Mouse (Mus musculus) heart, postnatal 10 days (tissue): ENCODE data around the gene Padi4. TPM values are rescaled to one million over a fixed set of nuclear protein-coding genes. Genes with fewer than 3 reads are reported as not detected.

Experiments
- DNase-seq, 2 experiments: peaks; one replicate each; pipeline ENCODE4 v3.0.0; 2021
- intact Hi-C: fragments of 180-260 bp; cut with DNase I; formaldehyde crosslinking; loops from one replicate; pipeline ENCODE4 v1.15.1; 2025
- microRNA-seq, 2 experiments: library from miRNA; unstranded; fragments of <30 nt; microRNA quantifications; one replicate each; pipeline ENCODE4 v1.2.0; 2022
- total RNA-seq, 2 experiments: library from RNA; stranded (reverse); gene quantifications; 2 replicates each; pipeline ENCODE4 v1.2.3; 2021

Padi4 gene
- total RNA-seq, 2 experiments from 2014 or later: 0.40 to 0.48 TPM

DNA sequence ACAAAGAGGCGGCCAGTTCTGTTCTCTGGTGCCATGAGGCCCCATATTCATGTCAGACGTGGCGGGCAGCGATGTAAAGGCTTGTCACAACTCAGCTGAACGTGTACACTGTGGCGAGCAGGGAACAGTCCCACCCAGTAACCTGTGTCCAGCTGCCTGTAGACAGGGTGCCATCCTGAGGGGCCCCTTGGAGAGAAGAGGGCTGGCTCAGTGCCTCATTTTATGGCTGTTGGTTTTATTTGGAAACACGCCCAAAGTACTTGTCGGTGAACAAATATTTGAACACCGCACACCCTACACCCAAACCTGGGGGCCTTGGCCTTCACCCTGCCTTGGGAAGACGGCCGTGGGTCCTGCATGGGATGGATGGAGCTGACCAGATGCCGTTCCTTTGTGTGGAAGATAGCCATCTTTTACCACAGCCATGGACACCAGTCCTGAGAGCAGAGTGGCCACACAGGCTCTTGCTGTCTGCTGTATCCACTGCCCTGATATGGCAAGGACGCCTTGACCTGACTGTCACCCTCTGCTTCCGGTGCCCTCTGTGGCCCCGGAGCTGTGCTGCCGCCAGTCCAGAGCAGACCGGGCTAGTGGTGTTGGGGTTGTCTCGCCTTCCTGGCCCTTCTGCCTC, 65.6 kb downstream of the Padi4 start:
- intact Hi-C loops: no loop called here
- DNase-seq: no peak

- intact Hi-C loops: no loop called here
- no peak for DNase-seq
Measured at GRCm38 (mm10) chr4:140707615-140708014, 66.4 kb downstream of the Padi4 start.

DNA sequence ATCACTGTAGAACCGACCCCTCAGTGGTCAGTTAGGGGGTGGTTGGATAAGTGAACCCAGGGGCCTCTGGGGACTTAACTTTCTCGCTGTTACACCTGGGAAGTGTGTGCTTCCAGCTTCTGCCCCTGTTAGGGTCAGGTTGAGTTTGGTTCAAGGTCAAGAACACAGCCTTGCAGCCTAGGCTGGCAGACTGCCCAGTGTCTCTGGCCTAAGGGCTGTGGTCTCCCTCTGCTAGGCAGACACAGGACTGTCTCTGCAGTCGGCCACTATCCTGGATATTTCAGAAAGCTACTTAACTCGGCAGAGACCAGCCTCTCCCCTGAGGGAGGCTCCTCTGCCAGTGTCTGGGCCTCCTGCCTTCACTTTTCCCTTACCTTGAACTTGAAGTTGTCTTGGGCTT, 69.9 kb downstream of the Padi4 start:
- intact Hi-C loops: no loop called here
- DNase-seq: no peak

- intact Hi-C loops: no loop called here
- DNase-seq: no peak
Measured at GRCm38 (mm10) chr4:140703636-140704035, 70.4 kb downstream of the Padi4 start.

- DNase-seq: peak; percentile 88 to 89
- intact Hi-C loops: no loop called here
Measured at GRCm38 (mm10) chr4:140702611-140703327, 71.3 kb downstream of the Padi4 start.

- peak; percentile 35 to 41 for DNase-seq
- intact Hi-C loops: loop anchor here (2.0 kb wide), 1 partner anchor 17 kb away; no protein-coding TSS in a partner anchor
Measured at GRCm38 (mm10) chr4:140701716-140702561, 72.1 kb downstream of the Padi4 start.

DNA sequence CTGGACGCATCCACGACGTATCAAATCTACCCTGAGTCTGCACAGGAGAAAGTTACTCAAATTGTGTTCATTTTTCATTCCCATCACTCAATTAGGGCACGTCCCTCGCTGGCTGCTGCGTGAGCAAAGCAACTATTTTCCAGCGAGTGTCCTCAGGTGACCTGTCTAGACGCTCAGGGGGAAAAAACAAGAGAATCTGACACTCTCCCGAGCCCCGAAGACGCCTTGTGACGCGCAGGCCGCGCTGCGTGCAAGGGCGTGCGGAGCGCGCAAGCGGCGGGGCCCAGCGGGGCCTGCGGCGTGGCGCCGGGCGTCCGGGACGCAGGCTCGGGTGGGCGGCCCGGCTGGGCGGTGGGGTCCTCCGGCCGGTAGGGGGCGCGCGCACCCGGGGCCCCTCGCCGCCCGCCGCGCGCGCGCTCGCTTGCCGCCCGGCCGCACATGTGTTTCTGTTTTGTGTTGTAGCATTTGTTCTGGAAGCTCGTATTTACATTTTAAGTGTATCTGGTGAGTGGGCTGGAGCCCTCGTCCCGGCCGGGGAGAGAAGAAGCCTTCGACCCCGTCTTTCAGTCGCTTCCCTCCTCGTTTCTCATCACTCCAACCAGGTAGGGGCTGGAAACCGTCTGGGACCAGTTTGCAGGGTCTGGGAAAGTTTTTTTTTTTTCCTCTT, 72.9 kb downstream of the Padi4 start:
- intact Hi-C loops: loop anchor here (2.0 kb wide), 1 partner anchor 16 kb away; no protein-coding TSS in a partner anchor
- DNase-seq: peak; percentile 86 to 87

GRCm38 (mm10) chr4:140700269-140701018, 73.6 kb downstream of the Padi4 start, which contains the start of gene Rcc2:
TSS of gene Rcc2 (plus strand) at chr4:140700541.
- DNase-seq: peak in 1 of 2 experiments; percentile 30
- intact Hi-C loops: loop anchor here (2.0 kb wide), 1 partner anchor 16 kb away; no protein-coding TSS in a partner anchor

GRCm38 (mm10) chr4:140699441-140700127, 74.5 kb downstream of the Padi4 start:
- intact Hi-C loops: loop anchor here (2.0 kb wide), 1 partner anchor 15 kb away; no protein-coding TSS in a partner anchor

More at GRCm38 (mm10) chr4:140699441-140700127, 74.5 kb downstream of the Padi4 start:
- DNase-seq: peak; percentile 71 to 78

Small RNA genes lying within 50 kb of the gene (microRNA-seq; reads per million reads assigned to microRNA genes)
- gene Gm25951: 0 reads per million in 2 experiments

Other genes starting within 250 kb of the Padi4 start
- 10 to 100 TPM; 55.4 to 68.4 TPM for gene Arhgef10l, start 108.2 kb downstream of the Padi4 start, total RNA-seq
- gene Rcc2, start 73.7 kb downstream of the Padi4 start, total RNA-seq: 10 to 100 TPM; 31.8 to 36.0 TPM
- gene Padi6, start 31.6 kb downstream of the Padi4 start, total RNA-seq: not detected
- gene Padi3, start 36.4 kb upstream of the Padi4 start, total RNA-seq: under 1 TPM; 0.12 TPM
- not detected for gene Padi1, start 71.5 kb upstream of the Padi4 start, total RNA-seq
- gene Padi2, start 132.1 kb upstream of the Padi4 start, total RNA-seq: 1 to 10 TPM in 1 of 2 experiments, under 1 TPM in 1; 0.65 to 1.1 TPM
- 100 to 1,000 TPM; 725 to 746 TPM for gene Sdhb, start 187.0 kb upstream of the Padi4 start, total RNA-seq
- gene Atp13a2, start 212.6 kb upstream of the Padi4 start, total RNA-seq: 10 to 100 TPM; 20.0 to 24.7 TPM
- gene Mfap2, start 236.2 kb upstream of the Padi4 start, total RNA-seq: 10 to 100 TPM; 47.6 to 53.7 TPM